Mouse (Mus musculus): Measurements from ENCODE around the gene Samsn1. TPM values are rescaled to one million over a fixed set of nuclear protein-coding genes. Genes with fewer than 3 reads are reported as not detected.

Gene Samsn1
- polyA plus RNA-seq, 1 experiment from 2014 or later, result 1.2 TPM

- H3K36me3 ChIP-seq (ENCODE audit: control insufficient read depth, insufficient read depth, low read length), result no peaks in the 10 kb centered on the region
- ATAC-seq (ENCODE audit: low FRiP score), result no peak
- H3K9ac ChIP-seq (ENCODE audit: low read length), result no peak overlapping the region
These were observed 201.1 kb downstream of the Samsn1 start for GRCm38 (mm10) chr16:75820963-75821362.

More at GRCm38 (mm10) chr16:75820963-75821362, 201.1 kb downstream of the Samsn1 start:
- Histone ChIP-seq H3K4me2 (no peak overlapping the region), H3K27ac (ENCODE audit: low read depth, low read length) (no peak overlapping the region), H3K9me3 (ENCODE audit: control insufficient read depth, low read length) (no peaks in the 10 kb centered on the region), H3K27me3 (ENCODE audit: control insufficient read depth, insufficient read depth, low read length) (no peaks in the 10 kb centered on the region), H3K4me3 (ENCODE audit: low read depth, low read length) (no peak overlapping the region), H3K4me1 (ENCODE audit: control insufficient read depth, insufficient read depth, low read length) (no peaks in the 10 kb centered on the region)
- 42% methylated on average over 3 of the region's 3 CpGs for WGBS
- DNase-seq (ENCODE audit: low spot score, missing footprints), result no peak
